Mouse (Mus musculus): ENCODE results near the gene Zic3.

Gene Zic3

DNA sequence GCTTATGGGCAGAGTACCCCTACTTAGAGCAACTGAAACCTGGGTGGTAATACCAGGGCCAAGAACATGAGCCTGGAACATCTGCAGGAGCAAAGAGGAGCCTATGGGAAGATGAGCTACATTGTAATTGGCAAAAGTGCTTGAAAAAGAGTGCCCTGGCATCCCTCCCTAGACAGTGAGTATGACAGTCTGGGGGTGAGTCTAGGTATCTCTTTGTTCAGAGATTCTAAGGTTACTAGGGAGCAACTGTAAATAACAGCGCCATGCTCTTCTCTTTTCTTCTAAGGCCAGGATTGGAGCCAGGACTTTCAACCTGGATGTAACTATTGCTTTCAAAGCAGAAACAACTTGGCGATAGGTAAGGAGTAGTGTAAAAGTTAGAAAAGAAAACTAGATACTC lies at the start of gene Zic3:
Gene Zic3, plus strand, starts transcription at position 301 of the 400 bp plus-strand sequence.
- in situ Hi-C loops (cut with MboI, MseI), result no loop called here

DNA sequence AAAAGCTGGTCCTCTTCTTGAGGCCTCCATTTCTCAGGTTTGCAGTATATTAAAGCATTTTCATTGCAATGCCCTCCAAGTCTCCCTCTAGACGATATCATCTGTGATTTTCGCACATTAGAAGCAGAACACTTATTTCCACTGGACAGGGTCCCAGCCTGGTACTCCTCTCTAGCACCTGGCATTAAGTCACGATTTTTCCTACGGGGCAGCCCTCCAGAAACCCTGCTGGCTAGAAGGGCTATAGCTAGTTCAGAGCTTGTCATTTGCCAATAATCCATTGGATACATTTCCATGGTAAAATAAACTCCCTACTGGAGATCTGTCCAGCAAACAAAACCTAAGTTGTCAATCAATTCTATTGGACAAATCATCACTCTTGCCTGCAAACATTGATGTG lies 40.1 kb upstream of the Zic3 start:
- in situ Hi-C loops (cut with MboI, MseI), result no loop called here

DNA sequence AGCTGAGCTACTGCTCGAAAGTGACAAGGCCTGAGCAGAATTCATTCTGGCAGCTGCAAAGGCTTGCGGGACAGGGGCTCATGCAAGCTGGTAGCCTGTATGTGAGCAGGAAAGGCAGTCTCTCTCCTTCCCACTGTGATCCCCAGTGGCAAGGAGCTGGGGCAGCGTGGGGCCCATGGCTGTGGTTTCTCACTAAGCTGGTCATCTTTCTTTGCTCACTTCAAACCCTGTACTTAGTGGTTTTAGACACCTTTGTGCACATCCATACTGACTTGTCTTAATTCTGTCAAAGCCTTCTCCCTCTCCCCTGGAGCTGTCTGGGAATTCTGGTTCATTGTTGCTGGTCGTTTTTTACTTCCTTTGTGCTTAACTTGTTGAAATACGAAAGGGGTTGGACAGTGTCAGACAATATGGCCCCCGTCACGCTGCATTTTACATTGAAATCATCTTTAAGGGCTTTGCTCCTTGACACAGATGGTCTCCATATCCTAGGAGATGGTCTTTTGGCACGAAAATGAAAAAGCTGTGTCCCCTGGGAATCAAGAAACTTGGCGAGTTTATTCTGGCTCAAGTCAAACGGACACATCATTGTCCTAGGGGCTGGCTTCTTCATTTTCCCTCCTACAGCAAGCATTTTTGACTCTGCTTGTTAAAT lies 34.9 kb upstream of the Zic3 start:
- in situ Hi-C loops (cut with MboI, MseI), result no loop called here

GRCm38 (mm10) chrX:58013391-58013790 lies 9.1 kb upstream of the Zic3 start:
- in situ Hi-C loops (cut with MboI, MseI), result no loop called here

DNA sequence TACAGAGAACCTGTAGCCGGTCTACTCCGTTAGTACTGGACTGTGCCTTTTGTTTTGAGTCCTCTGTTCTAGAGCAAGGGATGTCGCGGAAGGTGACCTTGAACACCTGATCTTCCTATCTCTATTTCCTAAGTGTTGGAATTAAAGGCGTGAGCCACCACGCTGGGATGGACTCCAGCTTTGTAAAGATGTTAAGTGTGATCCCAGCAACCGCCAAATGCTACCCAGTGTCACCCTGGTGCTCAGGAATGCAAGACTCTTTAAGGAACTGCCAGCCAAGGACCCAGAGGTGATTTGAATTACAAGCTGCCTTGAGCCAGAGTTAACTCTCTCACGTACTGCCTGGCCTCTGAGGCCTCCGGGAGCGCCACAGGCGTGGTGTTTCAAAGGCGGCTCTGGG lies 8.4 kb upstream of the Zic3 start:
- in situ Hi-C loops (cut with MboI, MseI), result no loop called here

DNA sequence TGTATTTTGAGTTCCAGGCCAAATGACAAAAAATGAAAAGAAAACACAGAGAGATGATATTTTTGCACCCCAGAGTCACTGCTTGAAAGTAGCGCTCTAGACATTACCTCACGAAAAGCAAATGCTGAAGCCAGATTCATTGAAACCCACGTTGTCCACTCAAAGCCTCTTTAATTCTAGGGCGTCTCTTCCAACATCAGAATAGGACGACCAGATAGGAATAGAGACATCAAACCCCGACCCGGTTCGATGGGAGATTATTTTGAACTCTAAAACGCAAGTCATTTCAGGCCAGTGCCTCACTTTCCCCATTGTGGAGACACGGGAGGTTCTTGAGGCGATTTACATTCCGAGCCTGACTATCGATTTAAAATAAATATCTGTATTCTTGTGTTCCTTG lies 7.7 kb upstream of the Zic3 start:
- in situ Hi-C loops (cut with MboI, MseI), result no loop called here

DNA sequence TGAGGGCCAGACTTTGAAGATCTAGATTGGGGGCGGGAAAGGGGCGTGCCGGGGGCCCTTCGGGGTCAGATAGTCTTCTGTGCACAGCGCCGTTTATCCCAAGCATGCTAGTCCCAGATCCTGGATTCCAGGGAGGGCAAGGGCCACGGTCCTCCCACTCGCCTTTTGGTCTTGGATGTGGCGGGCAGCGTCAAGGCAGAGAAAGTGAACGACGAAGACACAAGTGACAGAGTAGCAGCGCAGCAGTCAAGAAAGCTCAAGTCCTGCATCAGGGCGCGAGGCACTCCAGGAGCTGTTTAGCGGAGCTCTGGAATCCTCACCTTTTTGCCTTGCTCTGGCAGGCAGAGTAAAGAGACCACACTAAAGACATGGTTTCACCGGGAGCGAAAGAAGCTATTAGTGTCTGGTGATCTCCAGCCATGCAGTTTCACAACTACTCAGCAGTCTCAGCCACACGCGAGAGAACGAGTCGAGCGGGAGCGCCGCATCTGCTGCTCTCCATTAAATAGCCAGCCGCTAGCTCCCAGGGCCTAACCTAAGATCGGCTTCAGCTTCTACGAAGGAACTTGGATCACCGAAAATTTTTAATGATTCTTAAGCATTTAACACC lies 7.1 kb upstream of the Zic3 start:
- in situ Hi-C loops (cut with MboI, MseI), result no loop called here

DNA sequence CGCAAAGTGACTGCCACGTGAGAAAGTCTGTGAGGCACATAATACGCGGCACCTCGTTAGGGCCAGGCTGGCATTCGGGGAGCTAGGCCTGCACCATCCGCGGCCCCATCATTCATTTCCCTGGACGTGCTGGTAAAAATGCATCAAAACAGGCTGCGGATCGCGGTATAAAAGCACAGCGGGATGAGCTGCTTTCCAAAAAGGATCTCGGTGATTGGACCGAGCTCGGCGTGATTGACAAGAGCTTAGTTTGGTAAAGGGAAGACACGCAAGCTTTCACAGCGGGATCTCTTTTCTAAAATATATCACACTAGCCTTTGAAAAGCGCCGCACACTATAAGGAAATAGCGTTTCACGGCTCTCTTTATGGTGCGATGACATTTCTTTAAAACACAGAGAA lies 3.8 kb upstream of the Zic3 start:
- in situ Hi-C loops (cut with MboI, MseI), result no loop called here

DNA sequence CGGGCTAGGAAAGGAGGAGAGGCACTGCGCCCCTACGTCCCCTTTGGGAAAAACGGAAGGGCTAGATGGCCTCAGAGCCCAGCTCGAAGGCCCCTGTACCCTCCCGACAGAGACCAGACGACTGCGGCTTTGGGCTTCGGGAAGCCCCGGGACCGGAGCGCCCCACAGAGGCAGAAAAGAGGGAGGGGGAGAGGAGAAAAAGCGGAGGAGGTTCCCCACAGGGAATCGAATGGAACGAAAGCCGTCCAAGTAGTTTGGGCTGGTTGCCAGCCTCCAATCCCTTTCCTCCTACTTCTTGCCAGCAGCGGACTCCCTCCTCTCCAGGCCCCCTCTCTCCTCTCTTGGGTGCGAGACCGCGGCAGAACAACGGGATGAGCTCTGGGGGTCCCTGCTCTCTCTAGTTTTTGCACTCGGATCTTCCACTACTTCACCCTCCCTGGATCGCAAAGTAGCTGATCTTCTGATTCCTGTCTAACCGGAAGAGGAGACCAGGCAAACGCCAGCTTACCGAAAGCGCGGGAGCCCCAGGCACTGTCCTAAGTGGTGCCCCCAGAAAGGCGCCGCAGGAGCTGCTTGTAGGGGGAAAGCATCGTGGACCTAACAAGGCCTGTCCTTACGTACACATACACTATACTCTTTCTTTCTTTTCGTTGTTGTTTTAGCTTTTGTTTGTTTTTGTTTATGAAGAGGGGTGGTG lies 3.1 kb upstream of the Zic3 start:
- in situ Hi-C loops (cut with MboI, MseI), result no loop called here

DNA sequence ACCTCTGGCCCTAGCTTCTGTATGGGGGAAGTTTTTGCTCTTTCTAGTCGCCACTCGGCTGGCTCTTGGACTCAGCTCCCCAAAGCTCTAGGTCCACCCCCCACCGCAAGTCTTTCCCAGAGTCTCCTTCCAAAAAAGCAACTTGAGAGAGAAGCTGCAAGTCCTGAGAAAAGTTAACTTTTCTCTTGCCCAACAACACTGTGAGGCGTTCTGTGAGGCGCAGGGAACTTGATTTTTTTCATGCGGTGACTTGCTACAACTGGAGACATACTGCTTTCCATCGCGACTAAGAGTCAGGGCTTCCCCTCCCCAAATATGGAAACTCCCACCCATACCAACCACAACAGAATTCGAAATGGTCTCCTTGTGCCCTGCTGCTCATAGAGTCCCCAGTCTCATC lies 5.1 kb downstream of the Zic3 start:
- in situ Hi-C loops (cut with MboI, MseI), result no loop called here

GRCm38 (mm10) chrX:58028082-58028481 lies 5.6 kb downstream of the Zic3 start:
- in situ Hi-C loops (cut with MboI, MseI), result no loop called here

- in situ Hi-C loops (cut with MboI, MseI), result no loop called here
Observed at GRCm38 (mm10) chrX:58028858-58029257, 6.4 kb downstream of the Zic3 start.

- in situ Hi-C loops (cut with MboI, MseI), result no loop called here
Observed at GRCm38 (mm10) chrX:58030100-58030834, 7.8 kb downstream of the Zic3 start.

- in situ Hi-C loops (cut with MboI, MseI), result no loop called here
Observed at GRCm38 (mm10) chrX:58030835-58031670, 8.6 kb downstream of the Zic3 start.

DNA sequence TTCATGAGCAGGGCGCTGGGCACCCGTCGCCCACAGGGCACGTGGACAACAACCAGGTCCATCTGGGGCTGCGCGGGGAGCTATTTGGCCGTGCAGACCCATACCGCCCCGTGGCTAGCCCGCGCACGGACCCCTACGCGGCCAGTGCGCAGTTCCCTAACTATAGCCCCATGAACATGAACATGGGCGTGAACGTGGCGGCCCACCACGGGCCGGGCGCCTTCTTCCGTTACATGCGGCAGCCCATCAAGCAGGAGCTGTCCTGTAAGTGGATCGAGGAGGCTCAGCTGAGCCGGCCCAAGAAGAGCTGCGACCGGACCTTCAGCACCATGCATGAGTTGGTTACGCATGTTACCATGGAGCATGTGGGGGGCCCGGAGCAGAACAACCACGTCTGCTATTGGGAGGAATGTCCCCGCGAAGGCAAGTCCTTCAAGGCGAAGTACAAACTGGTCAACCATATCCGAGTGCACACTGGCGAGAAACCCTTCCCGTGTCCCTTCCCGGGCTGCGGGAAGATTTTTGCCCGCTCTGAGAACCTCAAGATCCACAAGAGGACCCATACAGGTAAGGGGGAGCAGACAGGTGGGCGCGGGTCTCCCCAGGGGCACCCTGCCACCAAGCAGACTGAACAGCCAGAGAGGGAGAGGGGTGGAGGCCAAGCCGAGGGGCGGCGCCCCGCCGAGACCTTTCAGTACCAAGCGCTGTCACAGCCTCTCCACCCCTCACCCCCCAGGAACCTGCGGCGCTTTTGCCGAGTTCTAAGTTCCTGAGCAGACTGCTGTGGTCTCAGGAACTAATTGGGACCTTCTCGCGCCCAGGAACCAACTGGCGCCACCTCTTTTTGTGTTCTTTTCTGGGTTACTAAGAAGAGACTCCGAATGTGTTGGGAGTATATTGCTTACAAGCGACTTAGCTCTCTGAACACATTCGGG lies 9.4 kb downstream of the Zic3 start:
- in situ Hi-C loops (cut with MboI, MseI), result no loop called here

GRCm38 (mm10) chrX:58032622-58033021 lies 10.1 kb downstream of the Zic3 start:
- in situ Hi-C loops (cut with MboI, MseI), result no loop called here

DNA sequence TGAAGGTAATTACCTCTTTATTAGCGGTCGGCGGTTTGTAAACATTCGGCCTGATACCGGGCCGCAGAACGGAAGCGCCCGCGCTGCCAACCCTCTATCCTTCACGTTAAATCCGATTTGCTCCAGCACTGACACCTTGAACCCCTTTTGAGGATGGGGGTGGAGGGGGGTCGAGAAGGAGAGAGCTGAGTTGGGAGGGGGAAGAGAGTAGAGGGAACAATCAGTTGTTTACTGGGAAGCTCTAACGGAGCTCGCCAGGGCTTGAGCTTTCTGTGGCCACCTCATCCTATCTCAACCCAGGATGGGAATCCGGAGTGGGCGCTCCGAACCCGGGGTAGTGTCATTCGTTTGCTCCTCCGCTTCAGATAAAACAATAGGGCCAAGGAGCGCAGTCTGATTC lies 11.0 kb downstream of the Zic3 start:
- in situ Hi-C loops (cut with MboI, MseI), result no loop called here

DNA sequence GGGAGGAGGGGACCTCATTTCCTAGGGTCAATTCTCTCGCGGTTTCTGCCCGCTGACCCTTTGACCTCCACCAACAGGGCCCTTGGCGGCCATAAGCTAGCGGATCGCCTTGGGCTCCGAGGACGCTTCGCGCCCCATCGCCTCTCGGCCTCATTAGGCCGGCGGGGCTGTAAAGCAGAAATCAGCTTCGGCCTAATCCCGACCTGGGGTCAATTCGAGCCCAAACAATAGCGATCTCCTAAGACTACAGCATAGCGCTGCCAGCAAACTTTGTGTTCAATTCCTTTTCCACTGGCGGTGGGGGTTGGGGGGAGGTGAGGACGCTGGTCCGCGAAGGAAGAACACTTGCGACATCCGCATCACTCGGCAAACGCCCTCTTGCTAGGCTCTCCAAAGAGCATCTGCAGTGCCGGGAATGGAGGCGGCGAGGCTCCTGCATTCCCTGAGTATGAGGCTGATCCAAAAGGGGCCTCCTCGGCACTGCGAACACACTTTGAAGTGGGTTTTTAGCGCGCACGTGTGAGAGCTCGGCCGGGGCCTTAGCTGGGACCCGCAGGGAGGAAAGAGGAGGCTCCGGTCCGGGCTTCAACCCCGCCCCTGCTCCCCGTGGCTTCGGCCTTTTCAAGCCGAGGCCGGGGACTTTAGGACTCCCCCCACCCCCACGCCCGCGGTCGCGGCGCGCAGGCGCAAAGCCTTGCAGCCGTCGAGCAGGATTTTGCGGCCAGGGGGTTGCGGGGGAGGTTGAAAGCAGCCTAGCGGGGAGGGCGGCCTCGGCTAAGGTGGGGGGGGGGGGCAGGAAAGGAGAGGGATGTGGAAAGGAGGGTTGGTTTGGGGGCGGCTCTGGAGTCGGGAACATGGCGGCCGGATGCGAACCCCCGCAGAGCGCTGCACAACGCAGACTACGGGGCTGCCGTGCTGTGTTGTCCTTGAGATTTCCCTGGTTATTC lies 15.8 kb downstream of the Zic3 start:
- in situ Hi-C loops (cut with MboI, MseI), result no loop called here

DNA sequence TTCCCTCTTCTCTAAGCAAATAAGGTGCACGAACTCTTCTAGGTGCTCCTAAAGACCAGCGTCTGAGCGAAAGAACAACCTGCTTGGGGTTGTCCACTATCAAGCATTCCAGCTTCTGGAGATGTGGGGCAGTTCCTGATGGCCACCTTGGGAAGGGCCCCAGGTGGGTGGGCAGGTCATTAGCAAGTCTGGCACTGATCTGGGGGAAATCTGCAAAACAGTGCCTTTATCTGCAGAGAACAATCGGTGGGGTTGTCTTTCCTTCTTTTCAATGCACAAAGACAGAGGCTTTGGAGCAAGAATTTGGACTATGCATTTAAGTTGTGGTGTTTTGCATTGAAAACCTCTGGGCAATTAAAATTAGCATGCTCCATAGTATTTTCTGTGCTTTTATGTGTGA lies 17.2 kb downstream of the Zic3 start:
- in situ Hi-C loops (cut with MboI, MseI), result no loop called here
